Mouse (Mus musculus) brain, embryonic 14.5 days (tissue): ENCODE data around the gene Pth.

ENCODE experiments used
- CTCF ChIP-seq: fragments of 200-500 bp; IDR thresholded peaks from 2 replicates; pipeline ENCODE4 v1.5.1; 2012; ENCODE audit warnings: inconsistent platforms, mild to moderate bottlenecking, moderate library complexity, borderline replicate concordance; ENCODE audit not compliant: insufficient read depth, insufficient read length; ENCODE audit errors: extremely low read depth
- POLR2A ChIP-seq: fragments of 200-500 bp; IDR thresholded peaks from 2 replicates; pipeline ENCODE4 v1.6.1; 2012; ENCODE audit warnings: mild to moderate bottlenecking, inconsistent platforms, borderline replicate concordance; ENCODE audit not compliant: poor library complexity, insufficient read depth, insufficient read length, severe bottlenecking; ENCODE audit errors: extremely low read depth

DNA sequence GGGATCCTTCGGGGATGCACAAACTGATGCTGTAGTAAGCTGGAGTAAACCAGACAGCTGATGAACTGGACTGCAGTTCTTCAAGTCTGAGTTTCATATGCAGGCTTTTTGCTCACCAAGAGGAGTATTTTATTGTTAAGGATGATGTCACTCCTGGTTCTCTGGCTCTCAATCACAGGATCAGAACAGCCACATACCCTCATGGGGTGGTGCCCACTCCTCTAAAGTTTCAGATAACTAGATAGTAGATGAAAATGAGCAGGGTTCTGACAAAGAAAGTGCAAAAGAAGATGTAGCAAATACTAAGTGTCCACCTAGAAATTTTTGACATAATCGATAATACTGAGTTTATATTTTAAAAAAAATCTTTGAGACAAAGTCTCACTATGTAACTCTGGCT, at the start of gene Pth:
- no peak for TF ChIP-seq CTCF
- no peak for TF ChIP-seq POLR2A
